Mouse (Mus musculus): ENCODE data around the gene Togaram2. TPM values are rescaled to one million over a fixed set of nuclear protein-coding genes. Genes with fewer than 3 reads are reported as not detected.

Gene Togaram2
- polyA plus RNA-seq, 1 experiment = not detected

- H3K4me3 ChIP-seq (ENCODE audit: insufficient read depth, low read depth, low read length) = no peak overlapping the region
- H3K27ac ChIP-seq (replicated peaks; ENCODE audit: low read depth, low read length) = no peak overlapping the region
- no peaks in the 10 kb centered on the region for H3K4me1 ChIP-seq (ENCODE audit: control insufficient read depth, insufficient read depth, insufficient read length, low read length)
These were observed 22.8 kb downstream of the Togaram2 start for GRCm38 (mm10) chr17:71695716-71696315.

GRCm38 (mm10) chr17:71696396-71696795, 23.3 kb downstream of the Togaram2 start:
- no peak overlapping the region for H3K4me3 ChIP-seq (ENCODE audit: insufficient read depth, low read depth, low read length)
- H3K27ac ChIP-seq (replicated peaks; ENCODE audit: low read depth, low read length) = no peak overlapping the region
- H3K4me1 ChIP-seq (ENCODE audit: control insufficient read depth, insufficient read depth, insufficient read length, low read length) = no peaks in the 10 kb centered on the region

- H3K4me3 ChIP-seq (ENCODE audit: insufficient read depth, low read depth, low read length) = no peak overlapping the region
- no peak overlapping the region for H3K27ac ChIP-seq (replicated peaks; ENCODE audit: low read depth, low read length)
- no peaks in the 10 kb centered on the region for H3K4me1 ChIP-seq (ENCODE audit: control insufficient read depth, insufficient read depth, insufficient read length, low read length)
These were observed 25.0 kb downstream of the Togaram2 start for GRCm38 (mm10) chr17:71697896-71698618.

GRCm38 (mm10) chr17:71698619-71698956, 25.5 kb downstream of the Togaram2 start:
- Histone ChIP-seq H3K4me3 (ENCODE audit: insufficient read depth, low read depth, low read length) (no peak overlapping the region), H3K27ac (replicated peaks; ENCODE audit: low read depth, low read length) (no peak overlapping the region), H3K4me1 (ENCODE audit: control insufficient read depth, insufficient read depth, insufficient read length, low read length) (no peaks in the 10 kb centered on the region)

- Histone ChIP-seq H3K4me1 (ENCODE audit: control insufficient read depth, insufficient read depth, insufficient read length, low read length) (no peaks in the 10 kb centered on the region), H3K27ac (replicated peaks; ENCODE audit: low read depth, low read length) (no peak overlapping the region), H3K4me3 (ENCODE audit: insufficient read depth, low read depth, low read length) (no peak overlapping the region)
These were observed 32.1 kb downstream of the Togaram2 start for GRCm38 (mm10) chr17:71705113-71705512.

GRCm38 (mm10) chr17:71705550-71706480, 32.8 kb downstream of the Togaram2 start:
- H3K27ac ChIP-seq (replicated peaks; ENCODE audit: low read depth, low read length) = no peak overlapping the region
- H3K4me3 ChIP-seq (ENCODE audit: insufficient read depth, low read depth, low read length) = no peak overlapping the region
- H3K4me1 ChIP-seq (ENCODE audit: control insufficient read depth, insufficient read depth, insufficient read length, low read length) = no peaks in the 10 kb centered on the region

GRCm38 (mm10) chr17:71707715-71708114, 34.7 kb downstream of the Togaram2 start:
- no peak overlapping the region for H3K27ac ChIP-seq (replicated peaks; ENCODE audit: low read depth, low read length)
- H3K4me3 ChIP-seq (ENCODE audit: insufficient read depth, low read depth, low read length) = no peak overlapping the region
- H3K4me1 ChIP-seq (ENCODE audit: control insufficient read depth, insufficient read depth, insufficient read length, low read length) = no peaks in the 10 kb centered on the region

- Histone ChIP-seq H3K4me3 (ENCODE audit: insufficient read depth, low read depth, low read length) (no peak overlapping the region), H3K27ac (replicated peaks; ENCODE audit: low read depth, low read length) (no peak overlapping the region), H3K4me1 (ENCODE audit: control insufficient read depth, insufficient read depth, insufficient read length, low read length) (no peaks in the 10 kb centered on the region)
These were observed 39.2 kb downstream of the Togaram2 start for GRCm38 (mm10) chr17:71712279-71712678.

GRCm38 (mm10) chr17:71715034-71715433, 42.0 kb downstream of the Togaram2 start:
- H3K4me1 ChIP-seq (ENCODE audit: control insufficient read depth, insufficient read depth, insufficient read length, low read length) = no peaks in the 10 kb centered on the region
- no peak overlapping the region for H3K27ac ChIP-seq (replicated peaks; ENCODE audit: low read depth, low read length)
- no peak overlapping the region for H3K4me3 ChIP-seq (ENCODE audit: insufficient read depth, low read depth, low read length)

- Histone ChIP-seq H3K4me1 (ENCODE audit: control insufficient read depth, insufficient read depth, insufficient read length, low read length) (no peaks in the 10 kb centered on the region), H3K4me3 (ENCODE audit: insufficient read depth, low read depth, low read length) (no peak overlapping the region), H3K27ac (replicated peaks; ENCODE audit: low read depth, low read length) (no peak overlapping the region)
These were observed 45.0 kb downstream of the Togaram2 start for GRCm38 (mm10) chr17:71717881-71718625.

GRCm38 (mm10) chr17:71720434-71720833, 47.4 kb downstream of the Togaram2 start:
- H3K27ac ChIP-seq (replicated peaks; ENCODE audit: low read depth, low read length) = no peak overlapping the region

GRCm38 (mm10) chr17:71721019-71721418, 48.0 kb downstream of the Togaram2 start:
- Histone ChIP-seq H3K27ac (replicated peaks; ENCODE audit: low read depth, low read length) (no peak overlapping the region), H3K4me3 (ENCODE audit: insufficient read depth, low read depth, low read length) (no peak overlapping the region), H3K4me1 (ENCODE audit: control insufficient read depth, insufficient read depth, insufficient read length, low read length) (no peaks in the 10 kb centered on the region)

More at GRCm38 (mm10) chr17:71720434-71720833, 47.4 kb downstream of the Togaram2 start:
- Histone ChIP-seq H3K4me1 (ENCODE audit: control insufficient read depth, insufficient read depth, insufficient read length, low read length) (no peaks in the 10 kb centered on the region), H3K4me3 (ENCODE audit: insufficient read depth, low read depth, low read length) (no peak overlapping the region)

- Histone ChIP-seq H3K4me1 (ENCODE audit: control insufficient read depth, insufficient read depth, insufficient read length, low read length) (no peaks in the 10 kb centered on the region), H3K4me3 (ENCODE audit: insufficient read depth, low read depth, low read length) (no peak overlapping the region), H3K27ac (replicated peaks; ENCODE audit: low read depth, low read length) (no peak overlapping the region)
These were observed 57.6 kb downstream of the Togaram2 start for GRCm38 (mm10) chr17:71730655-71731054.

GRCm38 (mm10) chr17:71736442-71736841, 63.4 kb downstream of the Togaram2 start:
- H3K27ac ChIP-seq (replicated peaks; ENCODE audit: low read depth, low read length) = no peak overlapping the region
- no peak overlapping the region for H3K4me3 ChIP-seq (ENCODE audit: insufficient read depth, low read depth, low read length)
- no peaks in the 10 kb centered on the region for H3K4me1 ChIP-seq (ENCODE audit: control insufficient read depth, insufficient read depth, insufficient read length, low read length)

GRCm38 (mm10) chr17:71742156-71742555, 69.1 kb downstream of the Togaram2 start:
- Histone ChIP-seq H3K27ac (replicated peaks; ENCODE audit: low read depth, low read length) (no peak overlapping the region), H3K4me1 (ENCODE audit: control insufficient read depth, insufficient read depth, insufficient read length, low read length) (no peaks in the 10 kb centered on the region), H3K4me3 (ENCODE audit: insufficient read depth, low read depth, low read length) (no peak overlapping the region)
